Mouse (Mus musculus) urinary bladder, adult 18-20 months (tissue): ENCODE measurements around the gene Anxa9.

ENCODE experiments used
- DNase-seq, 2 experiments: peaks; one replicate each; pipeline ENCODE4 v3.0.0; 2022; ENCODE audit warnings: low spot score in 2 of 2, mixed read lengths in 2 of 2

Anxa9 gene

GRCm38 (mm10) chr3:95284062-95284461, 22.9 kb downstream of the Anxa9 start:
- DNase-seq, result no peak

GRCm38 (mm10) chr3:95283589-95283941, 23.4 kb downstream of the Anxa9 start:
- DNase-seq, result no peak

- peak; percentile 73 to 78 for DNase-seq
These were observed 23.9 kb downstream of the Anxa9 start for GRCm38 (mm10) chr3:95282865-95283588.

DNA sequence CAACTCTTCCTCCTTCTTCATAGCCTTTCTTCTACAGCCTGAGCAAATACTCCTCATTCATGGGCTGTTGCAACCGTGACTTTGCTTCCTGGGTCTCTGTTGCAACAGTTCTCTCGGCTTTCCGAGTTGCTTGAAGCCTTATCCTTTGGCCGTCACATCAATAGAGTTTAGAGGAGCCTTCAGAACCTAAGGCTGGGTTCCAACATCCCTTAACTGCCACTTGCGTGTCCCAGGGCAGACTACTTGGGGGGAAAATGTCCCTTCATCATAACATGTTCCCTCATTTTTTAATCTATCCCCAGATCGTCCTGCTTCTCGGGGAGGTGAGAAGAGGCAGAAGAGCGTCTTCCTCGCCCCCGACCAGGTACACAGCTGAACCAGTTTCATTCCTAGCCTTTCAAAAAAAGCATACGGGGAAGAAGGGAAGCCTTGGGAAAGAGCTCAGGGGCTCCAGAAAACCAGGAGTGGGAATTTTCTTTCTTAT, 24.6 kb downstream of the Anxa9 start:
- peak in 1 of 2 experiments; percentile 39 for DNase-seq

GRCm38 (mm10) chr3:95281216-95282126, 25.5 kb downstream of the Anxa9 start, which contains the start of the genes Mindy1 and Prune1:
TSS of gene Mindy1 (plus strand) at chr3:95281345.
TSS of gene Prune1 (minus strand) at chr3:95282076.
- DNase-seq, result peak; percentile 95 to 97

DNA sequence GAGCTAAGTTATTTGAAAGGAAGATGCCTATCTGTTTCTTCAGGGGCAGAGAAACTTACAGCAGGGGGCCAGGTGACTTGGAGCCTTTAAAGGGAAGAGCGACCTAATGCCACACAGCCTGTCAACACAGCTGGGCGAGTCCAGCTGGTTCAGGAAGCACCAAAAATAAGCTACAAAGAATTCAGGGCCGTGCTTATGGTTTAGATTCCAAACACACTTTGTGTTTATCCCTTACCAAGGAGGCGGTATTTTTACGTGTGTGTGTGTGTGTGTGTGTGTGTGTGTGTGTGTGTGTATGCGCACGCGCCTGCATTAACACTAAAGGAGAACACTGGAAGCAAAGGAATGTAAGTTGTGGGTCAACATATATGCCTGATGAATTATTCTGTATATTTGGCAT, 26.2 kb downstream of the Anxa9 start:
- DNase-seq, result no peak

- DNase-seq, result no peak
These were observed 29.8 kb downstream of the Anxa9 start for GRCm38 (mm10) chr3:95277149-95277551.

- no peak for DNase-seq
These were observed 30.5 kb downstream of the Anxa9 start for GRCm38 (mm10) chr3:95276428-95276934.

DNA sequence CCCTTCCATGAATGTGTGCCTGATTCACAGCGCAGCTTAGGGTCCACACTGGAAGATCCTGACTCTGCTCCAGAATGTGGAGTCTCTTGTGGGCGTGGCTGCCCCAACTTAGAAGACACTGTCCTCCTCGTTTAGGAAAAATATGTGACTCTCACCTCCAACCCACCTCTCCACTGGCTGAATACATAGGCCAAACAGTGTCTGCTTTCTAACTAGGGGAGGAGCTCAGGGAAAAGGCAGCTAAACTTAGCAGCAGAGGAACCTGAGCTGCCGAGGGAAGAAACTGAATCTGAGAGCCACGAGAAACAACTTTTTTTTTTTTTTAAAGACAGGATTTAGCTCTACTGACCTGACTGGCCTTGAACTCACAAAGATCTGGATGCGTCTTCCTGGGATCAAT, 31.8 kb downstream of the Anxa9 start:
- DNase-seq, result no peak

DNA sequence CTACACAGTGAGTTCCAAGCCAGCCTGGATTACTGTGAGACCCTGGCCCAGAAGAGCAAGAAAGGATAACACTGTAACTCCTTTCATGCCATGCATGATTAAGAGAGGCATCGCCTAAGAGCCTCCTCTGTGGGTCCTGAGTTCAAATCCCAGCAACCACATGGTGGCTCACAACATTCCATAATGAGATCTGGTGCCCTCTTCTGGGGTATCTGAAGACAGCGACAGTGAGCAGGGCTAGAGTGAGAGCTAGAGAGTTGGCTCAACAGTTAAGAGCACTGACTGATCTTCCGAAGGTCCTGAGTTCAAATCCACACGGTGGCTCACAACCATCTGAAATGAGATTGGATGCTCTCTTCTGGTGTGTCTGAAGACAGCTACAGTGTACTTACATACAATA, 32.5 kb downstream of the Anxa9 start:
- no peak for DNase-seq

GRCm38 (mm10) chr3:95273471-95273870, 33.5 kb downstream of the Anxa9 start:
- no peak for DNase-seq

DNA sequence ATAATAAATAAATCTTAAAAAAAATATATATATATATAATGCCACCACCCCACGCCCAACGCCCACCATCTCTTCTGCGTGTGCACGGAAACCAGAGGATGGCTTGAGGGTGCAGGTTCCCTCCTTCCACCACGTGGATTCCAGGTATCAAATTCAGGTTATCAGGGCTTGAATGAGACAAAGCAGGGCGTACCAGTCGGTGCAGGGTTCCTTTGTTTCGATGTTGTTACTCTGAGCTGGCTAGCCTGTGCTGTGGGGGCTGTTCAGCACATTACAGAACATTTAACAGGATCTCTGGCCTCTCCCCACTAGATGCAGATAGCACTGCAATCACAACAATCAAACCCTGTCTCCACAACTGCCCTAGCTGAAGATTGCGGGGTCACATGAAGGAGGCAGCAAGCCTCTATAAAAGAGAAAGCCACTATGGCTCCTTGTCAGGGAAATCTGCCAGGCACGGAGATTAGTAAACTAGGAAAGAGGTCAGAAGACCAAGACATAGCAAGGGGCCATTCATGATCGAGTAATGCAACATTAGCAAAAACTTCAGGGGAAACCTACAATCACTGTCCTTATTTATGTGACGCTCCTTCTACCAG, 36.1 kb downstream of the Anxa9 start:
- DNase-seq, result no peak

DNA sequence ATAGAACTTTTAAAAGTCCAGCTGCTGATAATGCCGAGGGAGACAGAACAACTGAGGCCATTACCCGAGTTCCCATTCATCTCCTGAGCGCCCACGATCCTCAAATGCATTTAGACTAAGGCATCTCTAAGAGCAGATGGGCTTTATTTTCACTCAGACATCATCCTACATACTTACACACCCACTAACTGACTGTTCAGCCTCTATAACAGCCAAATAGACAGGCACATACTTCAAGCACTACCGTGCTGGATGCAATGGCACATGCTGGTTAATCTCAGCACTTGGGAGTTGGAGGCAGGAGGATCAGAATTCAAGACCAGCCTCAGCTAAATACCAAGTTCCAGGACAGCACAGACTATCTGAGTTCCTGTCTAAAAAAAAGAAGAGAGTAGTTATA, 37.2 kb downstream of the Anxa9 start:
- no peak for DNase-seq

GRCm38 (mm10) chr3:95267855-95268254, 39.1 kb downstream of the Anxa9 start:
- no peak for DNase-seq

DNA sequence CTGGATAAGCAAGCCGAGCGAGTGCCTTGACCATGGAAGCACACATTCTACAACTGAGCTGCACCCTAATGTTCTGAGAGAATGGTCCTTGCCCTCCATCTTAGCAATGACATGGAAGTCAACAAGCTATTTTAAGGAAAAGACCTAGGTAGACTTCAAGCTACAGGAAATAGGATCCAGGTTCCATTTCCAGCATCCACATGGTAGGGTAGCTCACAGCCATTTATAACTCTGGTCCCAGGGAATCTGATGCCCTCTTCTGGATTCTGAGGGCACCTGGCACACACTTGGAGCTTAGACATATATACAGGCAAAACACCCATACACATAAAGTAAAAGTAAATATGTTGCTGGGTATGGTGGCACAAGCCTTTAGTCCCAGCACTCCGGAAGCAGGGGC, 40.9 kb downstream of the Anxa9 start:
- DNase-seq, result no peak

- DNase-seq, result no peak
These were observed 42.3 kb downstream of the Anxa9 start for GRCm38 (mm10) chr3:95264724-95265123.

DNA sequence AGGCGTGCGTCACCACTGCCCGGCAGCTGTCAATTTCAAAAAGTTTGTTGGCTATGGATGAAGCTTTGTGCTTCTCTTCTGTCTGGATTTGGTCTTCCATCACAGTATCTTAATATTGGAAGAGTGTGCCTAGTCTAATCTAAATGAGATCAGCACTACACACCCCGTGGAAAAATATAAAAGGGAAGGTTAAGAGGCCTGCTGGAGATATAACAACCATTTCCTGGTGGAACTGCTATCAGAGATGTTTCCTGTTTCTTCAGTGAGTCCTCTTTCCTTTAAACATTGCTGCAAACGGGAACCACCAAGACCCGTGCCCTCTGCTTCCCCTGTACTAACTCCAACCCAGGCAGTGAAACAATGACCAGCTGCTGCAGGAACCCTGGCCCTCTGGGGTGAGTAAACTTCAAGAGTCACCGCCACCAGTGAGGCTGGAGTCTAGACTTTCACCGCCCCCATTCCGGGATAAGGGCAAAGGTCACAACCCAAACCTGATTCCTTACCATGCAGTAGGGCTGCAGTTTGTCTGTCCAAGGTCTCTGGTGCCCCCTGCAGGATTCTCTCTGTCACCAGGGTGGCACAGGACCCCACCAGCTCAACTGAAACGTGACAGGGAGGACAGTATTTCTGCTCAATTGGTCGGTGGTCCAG, 43.8 kb downstream of the Anxa9 start:
- peak; percentile 37 to 58 for DNase-seq

DNA sequence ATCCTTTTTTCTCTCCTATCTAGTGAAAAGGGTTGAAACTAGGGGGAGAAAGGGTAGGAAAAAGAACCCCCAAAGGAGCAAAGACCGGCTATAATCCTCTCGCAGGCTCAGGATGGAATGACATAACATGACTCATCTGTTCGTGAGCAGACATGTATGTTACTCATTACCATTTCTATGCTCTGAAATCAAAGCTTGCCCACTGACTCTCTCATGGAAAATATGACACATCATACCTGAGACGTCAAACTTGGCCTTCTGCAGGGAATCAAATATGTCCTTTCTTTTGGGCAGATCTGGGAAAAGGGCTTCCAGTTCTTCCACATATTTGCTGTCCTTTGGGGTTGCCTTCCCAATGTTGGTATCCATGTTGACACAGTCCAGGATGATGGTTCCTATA, 45.0 kb downstream of the Anxa9 start:
- DNase-seq, result no peak

DNA sequence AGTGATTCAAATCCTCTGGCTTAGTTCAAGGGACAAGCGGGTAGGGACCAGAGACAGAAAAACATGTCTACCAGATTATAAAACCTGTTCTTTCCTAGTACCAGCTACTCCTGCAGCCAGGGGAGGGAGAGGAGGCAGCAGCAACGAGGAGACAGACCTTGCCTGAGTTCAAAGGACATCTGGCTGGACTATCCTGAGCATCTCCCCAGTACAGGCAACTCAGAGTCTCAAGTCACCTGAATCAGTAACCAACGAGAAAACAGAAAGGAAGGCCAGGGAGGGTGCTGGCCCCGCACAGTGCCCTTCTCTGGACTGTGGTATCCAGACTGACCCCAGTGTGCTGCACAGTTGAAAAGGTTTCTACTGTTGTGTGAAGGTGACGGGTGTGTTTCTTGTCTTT, 50.0 kb downstream of the Anxa9 start:
- no peak for DNase-seq

- peak in 1 of 2 experiments; percentile 39 for DNase-seq
These were observed 56.1 kb downstream of the Anxa9 start, which contains the start of gene Bnipl for GRCm38 (mm10) chr3:95250783-95251424. TSS of gene Bnipl (minus strand) at chr3:95251193.

- no peak for DNase-seq
These were observed 56.6 kb downstream of the Anxa9 start for GRCm38 (mm10) chr3:95250361-95250760.
